Mouse (Mus musculus) layer of hippocampus, adult 9-10 months (tissue): ENCODE data around the gene Olfr1123.
"Not testable (repeated sequence)": the region's sequence is repeated elsewhere in the genome, so short reads cannot be mapped to it uniquely, and the experiment has no call there.

Source experiments
- DNase-seq: peaks from one replicate; pipeline ENCODE4 v3.0.0; 2022; ENCODE audit warnings: low spot score

The Olfr1123 gene

GRCm38 (mm10) chr2:87416335-87416734, at the start of gene Olfr1123:
TSS of gene Olfr1123 (plus strand) at chr2:87416635.
- DNase-seq: no peak

GRCm38 (mm10) chr2:87369595-87369994, 46.8 kb upstream of the Olfr1123 start, which contains the start of gene Olfr1121:
TSS of gene Olfr1121 (plus strand) at chr2:87369895.
- DNase-seq: no peak

- DNase-seq: no peak
Measured at GRCm38 (mm10) chr2:87371726-87372125, 44.7 kb upstream of the Olfr1123 start.

GRCm38 (mm10) chr2:87383935-87384334, 32.5 kb upstream of the Olfr1123 start:
- DNase-seq: no peak

DNA sequence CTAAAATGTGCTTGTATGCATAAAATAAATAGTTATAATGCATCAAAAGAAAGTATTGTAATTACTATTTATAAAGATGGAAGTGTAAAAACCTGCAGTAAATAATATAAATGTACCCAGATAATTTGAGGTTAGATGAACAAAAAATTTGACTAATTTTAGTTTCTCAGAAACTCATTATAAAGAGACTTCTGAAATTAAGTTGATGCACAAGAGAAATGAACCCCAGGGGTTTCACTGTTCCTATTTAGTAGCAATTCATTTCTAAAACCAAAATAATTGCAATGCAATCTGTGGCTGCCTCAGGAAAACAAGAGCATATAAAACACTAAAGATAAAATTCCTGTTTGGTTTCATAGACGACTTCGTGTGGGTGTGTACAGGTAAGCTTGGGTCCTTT, 30.9 kb upstream of the Olfr1123 start, which contains the start of gene Olfr1122:
Gene Olfr1122, plus strand, starts transcription at position 301 of the 400 bp plus-strand sequence.
- no peak for DNase-seq

GRCm38 (mm10) chr2:87393605-87394004, 22.8 kb upstream of the Olfr1123 start:
- not testable (repeated sequence) for DNase-seq

DNA sequence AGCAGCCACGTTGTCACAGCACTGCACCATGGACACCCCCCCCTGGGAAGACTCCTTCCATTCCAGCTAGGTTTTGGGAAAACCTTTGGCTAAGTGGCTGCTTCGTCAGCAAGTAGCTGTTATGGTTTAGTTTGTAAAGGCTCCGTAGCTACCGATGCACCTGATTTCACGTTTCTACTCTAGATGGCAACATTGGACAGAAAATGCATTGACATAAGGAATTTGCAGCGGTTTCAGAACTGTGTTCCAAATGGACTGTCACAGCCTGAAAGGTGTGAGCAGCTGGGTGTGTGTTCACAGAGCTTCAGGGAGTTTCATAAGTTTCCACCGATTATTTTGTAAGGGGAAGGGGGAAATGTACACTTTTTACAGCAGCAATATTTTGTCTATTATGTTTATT, 21.7 kb upstream of the Olfr1123 start:
- DNase-seq: not testable (repeated sequence)

DNA sequence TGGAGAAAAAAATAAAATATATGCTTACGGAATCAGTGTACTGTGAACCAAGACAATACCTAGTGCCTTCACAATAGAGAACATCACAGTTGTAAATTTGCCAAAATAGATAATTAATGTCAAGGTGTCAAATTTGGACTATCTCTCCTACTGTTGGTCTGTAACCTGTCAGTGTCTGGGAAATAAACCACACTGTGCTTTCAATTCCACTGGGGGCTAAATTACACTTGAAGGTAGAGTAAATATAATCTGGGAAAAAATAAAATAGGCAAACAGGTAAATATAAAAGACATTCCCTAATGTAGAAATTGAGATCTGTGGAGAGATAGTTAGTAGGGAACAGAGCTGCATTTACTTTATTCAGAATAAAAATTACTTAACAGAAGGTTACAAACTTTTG, 13.5 kb downstream of the Olfr1123 start, which contains the start of gene Olfr1124:
Gene Olfr1124, plus strand, starts transcription at position 301 of the 400 bp plus-strand sequence.
- no peak for DNase-seq

- no peak for DNase-seq
Measured at GRCm38 (mm10) chr2:87437731-87438130, 21.3 kb downstream of the Olfr1123 start.

- DNase-seq: no peak
Measured at GRCm38 (mm10) chr2:87453662-87454061, 37.2 kb downstream of the Olfr1123 start, which contains the start of gene Olfr1126. TSS of gene Olfr1126 (plus strand) at chr2:87453962.

GRCm38 (mm10) chr2:87461769-87462168, 45.3 kb downstream of the Olfr1123 start:
- no peak for DNase-seq
